Mouse (Mus musculus): Measurements from ENCODE around the gene Ccdc115. TPM values are rescaled to one million over a fixed set of nuclear protein-coding genes. Genes with fewer than 3 reads are reported as not detected.

Ccdc115 gene
- polyA plus RNA-seq, 1 experiment: 24.6 TPM

Other genes starting within 250 kb of the Ccdc115 start
- gene Imp4, start 179 bp upstream of the Ccdc115 start, polyA plus RNA-seq (2012; rRNA removed): 38.3 and 43.0 TPM in 2 replicates
- 27.6 and 38.7 TPM in 2 replicates for gene Ptpn18, start 20.1 kb upstream of the Ccdc115 start, polyA plus RNA-seq (2012; rRNA removed)
- gene Prss39, start 58.7 kb upstream of the Ccdc115 start, polyA plus RNA-seq (2012; rRNA removed): 2.3 and 2.9 TPM in 2 replicates
- not detected in 2 replicates for gene Cfc1, start 96.0 kb upstream of the Ccdc115 start, polyA plus RNA-seq (2012; rRNA removed)
- gene Prss40, start 121.3 kb upstream of the Ccdc115 start, polyA plus RNA-seq (2012; rRNA removed): 0.28 and 0.31 TPM in 2 replicates
- not detected in 2 replicates for gene Amer3, start 140.0 kb upstream of the Ccdc115 start, polyA plus RNA-seq (2012; rRNA removed)

All from gonadal fat pad, adult 2 months (tissue).